ENCODE assay signal across 8 mouse cellular contexts in genomic region chr2:160378271-160378670, GRCm38 (mm10). TPM values are rescaled to one million over a fixed set of nuclear protein-coding genes. Genes with fewer than 3 reads are reported as not detected.
DNase-seq lines count a peak whose midpoint lies in the region; ATAC-seq and TF ChIP-seq lines count a peak whose summit lies in the region.

No protein-coding gene starts in this region.

- H3K9ac ChIP-seq in heart, adult 2 months (ENCODE audit: low read depth, low read length), result no peak overlapping the region
- H3K9ac ChIP-seq in liver, embryonic 12.5 days, result no peak overlapping the region

- no peaks in the 10 kb centered on the region; the same call in 1 of the 2 replicates for H3K27me3 ChIP-seq in heart, adult 2 months (ENCODE audit: control insufficient read depth, insufficient read depth, low read length)
- peaks cover 44% of the 10 kb centered on the region for H3K27me3 ChIP-seq in liver, embryonic 12.5 days (replicated peaks)
- peaks cover 72% of the 10 kb centered on the region for H3K27me3 ChIP-seq in hindbrain, embryonic 10.5 days (ENCODE audit: insufficient read depth, poor library complexity, severe bottlenecking)

- H3K4me1 ChIP-seq in heart, adult 2 months (ENCODE audit: control insufficient read depth, insufficient read depth, low read length), result no peaks in the 10 kb centered on the region
- H3K4me1 ChIP-seq in cortical plate, adult 2 months (ENCODE audit: control insufficient read depth, insufficient read depth, low read length), result no peaks in the 10 kb centered on the region
- no peaks in the 10 kb centered on the region for H3K4me1 ChIP-seq in liver, embryonic 12.5 days
- peaks cover 10% of the 10 kb centered on the region; the same call in 1 of the 2 replicates for H3K4me1 ChIP-seq in hindbrain, embryonic 10.5 days (replicated peaks)

- intact Hi-C loops in heart, adult 2 months (cut with DNase I), result loop anchor here (1.0 kb wide), 2 partner anchors 200 to 215 kb away; no protein-coding TSS in a partner anchor
- intact Hi-C loops in heart, postnatal 25 days (cut with DNase I), result loop anchor here (2.0 kb wide), 1 partner anchor 201 kb away; no protein-coding TSS in a partner anchor

- 45% methylated on average over 4 of the region's 4 CpGs for WGBS in heart, adult 2 months
- WGBS in liver, embryonic 12.5 days (ENCODE audit: insufficient replicate concordance), result 39% methylated on average over 4 of the region's 4 CpGs
- 40% methylated on average over 4 of the region's 4 CpGs for WGBS in hindbrain, embryonic 10.5 days

- H3K79me2 ChIP-seq in heart, adult 2 months (replicated peaks; ENCODE audit: control insufficient read depth, insufficient read depth, low read length), result no peaks in the 10 kb centered on the region

- no peaks in the 10 kb centered on the region for H3K9me3 ChIP-seq in liver, embryonic 12.5 days (replicated peaks)
- no peaks in the 10 kb centered on the region for H3K9me3 ChIP-seq in hindbrain, embryonic 10.5 days

- 0 out of 2 replicates have a peak, but pooled peaks have one; percentile 17 for TF ChIP-seq EP300 in heart, adult 2 months (IDR thresholded peaks at IDR 0.05; ENCODE audit: insufficient read depth, low read depth, low read length)

- ATAC-seq in liver, embryonic 12.5 days, result 0 out of 2 replicates have a peak, but pooled peaks have one; percentile 24

- H3K4me3 ChIP-seq in heart, adult 2 months, result no peak overlapping the region
- no peak overlapping the region for H3K4me3 ChIP-seq in cortical plate, adult 2 months (ENCODE audit: insufficient read depth, low read length)
- no peak overlapping the region for H3K4me3 ChIP-seq in liver, embryonic 12.5 days
- H3K4me3 ChIP-seq in hindbrain, embryonic 10.5 days, result no peak overlapping the region

- H3K36me3 ChIP-seq in heart, adult 2 months (ENCODE audit: control insufficient read depth, insufficient read depth, low read length), result no peaks in the 10 kb centered on the region
- no peaks in the 10 kb centered on the region for H3K36me3 ChIP-seq in liver, embryonic 12.5 days
- no peaks in the 10 kb centered on the region for H3K36me3 ChIP-seq in hindbrain, embryonic 10.5 days

- H3K4me2 ChIP-seq in liver, embryonic 12.5 days, result no peak overlapping the region

- H3K27ac ChIP-seq in heart, adult 2 months, result no peak overlapping the region
- H3K27ac ChIP-seq in cortical plate, adult 2 months (ENCODE audit: insufficient read depth, low read length), result no peak overlapping the region
- no peak overlapping the region for H3K27ac ChIP-seq in liver, embryonic 12.5 days
- no peak overlapping the region for H3K27ac ChIP-seq in hindbrain, embryonic 10.5 days

- no peak for TF ChIP-seq POLR2A in heart, adult 2 months (IDR thresholded peaks at IDR 0.05; ENCODE audit: insufficient read depth, low read depth, low read length)
- TF ChIP-seq POLR2A in cortical plate, adult 2 months (IDR thresholded peaks at IDR 0.05; ENCODE audit: extremely low read depth, insufficient read depth, low read length), result no peak

- peak; percentile 94 for TF ChIP-seq CTCF in heart, adult 2 months (IDR thresholded peaks at IDR 0.05)
- TF ChIP-seq CTCF in cortical plate, adult 2 months (IDR thresholded peaks at IDR 0.05; ENCODE audit: extremely low read depth, insufficient read depth, low read length), result peak; percentile 77

- DNase-seq in heart, adult 2 months, result peak in 1 of 2 experiments; percentile 61
- no peak for DNase-seq in heart, postnatal 25 days (ENCODE audit: low spot score)
- peak; percentile 37 to 65 for DNase-seq in spleen, postnatal 10 days (ENCODE audit: low spot score in 2 of 2)
- DNase-seq in spleen, postnatal 36 days (ENCODE audit: low spot score in 2 of 2), result no peak
- peak; percentile 53 for DNase-seq in thymus, postnatal 0 days (ENCODE audit: low spot score)
- no peak for DNase-seq in hindbrain, embryonic 10.5 days (ENCODE audit: low spot score)

RNA-seq across cellular contexts. Expression of gene Mafb, which starts 11.4 kb away (rescaled TPM):
- total RNA-seq in heart, adult 2 months (2021), result 10 to 100 TPM; 11.5 to 15.8 TPM
- polyA plus RNA-seq in heart, adult 2 months (2012; rRNA removed), result 3.0 and 3.8 TPM in 2 replicates
- total RNA-seq in heart, postnatal 25 days (2021), result 10 to 100 TPM; 11.2 to 13.1 TPM
- 11.2 and 11.6 TPM in 2 replicates for polyA plus RNA-seq in cortical plate, adult 2 months (2012; rRNA removed)
- polyA plus RNA-seq in liver, embryonic 12.5 days (2016; fragmentation: Nextera tagmentation; extraction: Ambion mirVana), result 3.0 and 3.1 TPM in 2 replicates
- 8.5 and 10.7 TPM in 2 replicates for polyA plus RNA-seq in thymus, postnatal 0 days (2015; fragmentation: Nextera tagmentation; extraction: Ambion mirVana)
- 14.5 and 16.9 TPM in 2 replicates for polyA plus RNA-seq in hindbrain, embryonic 10.5 days (2016; fragmentation: Nextera tagmentation; extraction: Ambion mirVana)

RNA-seq across cellular contexts. Expression of gene Gm826, which starts 44.3 kb away (rescaled TPM):
- total RNA-seq in heart, adult 2 months (2021), result 1 to 10 TPM; 7.8 to 8.3 TPM
- polyA plus RNA-seq in heart, adult 2 months (2012; rRNA removed), result 10.9 and 21.5 TPM in 2 replicates
- 1 to 10 TPM; 8.1 to 9.4 TPM for total RNA-seq in heart, postnatal 25 days (2021)
- 0.27 and 0.72 TPM in 2 replicates for polyA plus RNA-seq in cortical plate, adult 2 months (2012; rRNA removed)
- 6.1 and 8.2 TPM in 2 replicates for polyA plus RNA-seq in liver, embryonic 12.5 days (2016; fragmentation: Nextera tagmentation; extraction: Ambion mirVana)
- polyA plus RNA-seq in thymus, postnatal 0 days (2015; fragmentation: Nextera tagmentation; extraction: Ambion mirVana), result 0.75 and 1.7 TPM in 2 replicates
- polyA plus RNA-seq in hindbrain, embryonic 10.5 days (2016; fragmentation: Nextera tagmentation; extraction: Ambion mirVana), result 0.33 and 0.39 TPM in 2 replicates

Comparison
In these comparisons a context has a peak if more than half of its experiments do, and no peak if none do; other contexts are left out.
1. DNase-seq: peak in spleen, postnatal 10 days (2 of 2) and thymus, postnatal 0 days (single experiment); none in heart, postnatal 25 days (single experiment), spleen, postnatal 36 days (0 of 2) and hindbrain, embryonic 10.5 days (single experiment).